Mouse (Mus musculus) CD8-positive naive resting alpha-beta T cell, adult 57 days (primary cell): ENCODE data around the gene Scamp1. TPM values are rescaled to one million over a fixed set of nuclear protein-coding genes. Genes with fewer than 3 reads are reported as not detected.

ENCODE experiments used
- total RNA-seq: library from RNA; stranded (reverse); gene quantifications from one replicate; pipeline ENCODE4 v1.2.4, GENCODE M21; 2023

Scamp1 gene
- total RNA-seq: 4.4 TPM

DNA sequence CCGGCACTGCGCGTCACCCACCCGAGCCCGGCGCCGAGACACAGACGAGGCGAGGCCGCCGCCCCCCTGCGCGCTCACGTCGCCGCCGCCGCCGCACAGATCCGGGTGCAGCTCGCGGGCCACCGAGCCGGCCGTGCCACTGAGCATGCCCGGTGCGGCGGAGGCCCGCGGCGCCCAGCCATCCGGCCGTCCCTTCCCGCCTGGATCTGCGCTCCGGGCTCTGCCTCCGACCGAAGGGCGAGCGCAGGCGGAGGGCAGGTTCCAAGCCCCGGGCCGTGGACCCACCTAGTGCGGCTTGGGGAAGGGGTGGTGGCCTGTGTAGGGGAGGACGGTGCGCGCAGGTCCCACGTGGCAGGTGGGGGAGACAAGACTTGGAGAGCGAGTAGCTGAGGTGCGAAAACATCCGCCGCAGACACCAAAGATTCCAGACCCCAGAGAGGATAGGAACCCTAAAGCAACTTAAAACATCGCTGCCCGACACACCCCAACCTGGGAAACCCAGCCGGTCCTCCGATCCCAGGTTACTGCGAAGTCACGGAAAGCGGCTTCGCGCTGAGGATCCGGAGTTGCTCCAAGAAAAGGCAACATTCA lies at the start of gene Scamp1:
TSS of gene Scamp1 (minus strand) at position 577 of the 591 bp plus-strand sequence.

Other genes with a start within 250 kb of the Scamp1 start
- gene Lhfpl2, start 228.1 kb downstream of the Scamp1 start, total RNA-seq: 0.21 TPM
- 61.6 TPM for gene Ap3b1, start 73.1 kb upstream of the Scamp1 start, total RNA-seq